Mouse (Mus musculus) erythroid progenitor cell, adult 5-6 weeks (primary cell): ENCODE data around the gene Gm21188. TPM values are rescaled to one million over a fixed set of nuclear protein-coding genes. Genes with fewer than 3 reads are reported as not detected.
"Not testable (repeated sequence)": the region's sequence is repeated elsewhere in the genome, so short reads cannot be mapped to it uniquely, and the experiment has no call there.

Experiments used
- ATAC-seq: replicated peaks from 2 replicates; pipeline ENCODE4 v1.8.0; 2016; ENCODE audit warnings: moderate number of reproducible peaks, mild to moderate bottlenecking, moderate TSS enrichment, inconsistent platforms; ENCODE audit not compliant: poor library complexity, low FRiP score, severe bottlenecking
- total RNA-seq, 2 experiments: library from RNA; stranded (forward) in 1 of 2; stranded (reverse) in 1 of 2; fragments of 150-400 nt in 1 of 2; fragments of 186-747, 209-891 nt in 1 of 2; gene quantifications; 2 replicates each; pipeline versions ENCODE4 v1.2.3 to v1.2.4; 2015 to 2017; ENCODE audit warnings: low replicate concordance in 2 of 2

Gm21188 gene
- total RNA-seq (2015; ENCODE audit: low replicate concordance): 33.5 and 35.0 TPM in 2 replicates
- 10.9 and 11.7 TPM in 2 replicates for total RNA-seq (2017; ENCODE audit: low replicate concordance)

DNA sequence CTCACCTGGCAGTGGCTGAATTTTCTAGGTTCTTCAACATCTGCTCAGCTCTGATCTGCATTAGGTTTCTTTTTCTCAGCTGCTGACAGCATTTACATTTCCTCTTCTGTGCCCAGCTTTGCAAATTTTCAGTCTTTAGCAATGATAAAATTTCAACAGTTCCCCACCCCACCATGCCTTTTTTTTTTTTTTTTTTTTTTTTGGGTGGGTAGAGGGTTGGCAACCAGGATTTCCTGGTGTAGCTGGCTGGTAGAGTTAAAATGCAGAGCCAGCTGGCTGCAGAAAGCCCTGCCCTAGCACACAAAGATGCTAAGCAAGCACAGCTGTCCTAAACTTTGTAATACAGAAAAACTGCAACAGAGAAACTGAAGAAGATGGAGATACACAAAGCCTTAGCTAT lies at the start of gene Gm21188:
Gene Gm21188, minus strand, starts transcription at position 110 of the 400 bp plus-strand sequence.
- not testable (repeated sequence) for ATAC-seq

DNA sequence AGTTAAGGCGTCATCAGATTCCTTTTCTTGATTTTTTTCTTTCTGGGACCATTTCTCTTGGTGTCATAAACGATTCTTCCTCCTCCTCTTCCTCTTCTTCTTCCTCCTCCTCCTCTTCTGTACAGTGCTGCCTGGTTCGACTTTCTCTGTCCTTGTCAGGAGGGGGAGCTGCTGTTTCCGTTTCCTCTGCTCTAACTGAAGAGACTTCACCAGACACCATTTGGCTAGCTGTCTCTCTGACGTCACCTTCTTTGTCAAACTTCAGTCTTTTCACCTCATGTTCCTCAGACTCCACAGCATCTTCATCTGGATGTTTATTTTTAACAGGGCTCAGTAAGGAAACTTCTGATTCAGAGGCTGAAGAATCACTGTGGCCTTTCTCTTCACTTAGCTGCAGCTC lies 47.3 kb upstream of the Gm21188 start:
- not testable (repeated sequence) for ATAC-seq

DNA sequence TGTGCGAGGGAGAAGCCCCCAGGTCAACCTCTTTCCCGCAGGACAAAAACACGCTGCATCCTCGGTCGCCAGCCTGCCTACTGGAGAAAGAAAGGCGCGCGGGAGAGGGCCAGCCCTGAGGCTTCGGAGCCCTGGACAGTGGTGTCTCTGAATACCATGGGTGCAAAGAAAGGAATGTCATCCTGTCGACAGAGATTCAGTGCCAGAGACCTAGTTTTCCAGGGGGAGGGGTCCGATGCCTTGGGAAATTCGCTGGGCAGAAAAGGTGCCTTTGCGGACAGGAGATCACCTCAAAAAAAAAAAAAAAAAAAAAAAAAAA lies 44.9 kb upstream of the Gm21188 start:
- not testable (repeated sequence) for ATAC-seq

DNA sequence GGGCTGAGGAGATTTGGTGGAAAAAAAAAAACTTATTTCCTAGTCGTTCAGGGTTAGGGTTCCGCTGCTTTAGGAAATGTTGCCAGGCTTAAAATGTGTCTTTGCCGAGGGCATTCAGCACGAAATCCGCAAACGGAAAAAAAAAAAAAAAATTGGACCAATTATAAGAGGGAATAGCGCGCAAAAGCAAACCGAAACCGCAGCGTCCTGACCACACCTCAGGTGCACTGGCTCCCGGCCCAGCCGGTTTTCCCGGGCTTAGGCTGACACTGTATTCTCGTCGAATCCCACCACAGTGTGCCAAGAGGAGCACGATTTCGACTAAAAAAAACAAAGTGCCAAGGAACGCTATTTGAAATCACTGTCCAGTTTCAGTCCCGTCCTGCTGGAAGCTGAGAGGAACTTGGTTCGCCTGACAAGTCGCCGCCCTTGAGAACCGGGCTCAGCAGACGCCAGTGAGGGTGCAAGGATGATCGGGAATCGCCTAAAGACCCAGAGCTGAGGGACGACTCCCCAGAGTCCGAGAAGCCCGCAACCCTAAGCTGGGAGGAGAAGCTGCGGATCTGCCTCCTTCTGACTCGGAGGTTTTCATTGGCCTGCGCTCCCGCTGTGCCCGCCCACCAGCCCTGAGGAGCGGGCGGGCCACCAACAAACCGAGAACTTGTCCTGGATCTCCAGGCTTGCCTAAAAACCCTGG lies 44.4 kb upstream of the Gm21188 start:
- not testable (repeated sequence) for ATAC-seq

DNA sequence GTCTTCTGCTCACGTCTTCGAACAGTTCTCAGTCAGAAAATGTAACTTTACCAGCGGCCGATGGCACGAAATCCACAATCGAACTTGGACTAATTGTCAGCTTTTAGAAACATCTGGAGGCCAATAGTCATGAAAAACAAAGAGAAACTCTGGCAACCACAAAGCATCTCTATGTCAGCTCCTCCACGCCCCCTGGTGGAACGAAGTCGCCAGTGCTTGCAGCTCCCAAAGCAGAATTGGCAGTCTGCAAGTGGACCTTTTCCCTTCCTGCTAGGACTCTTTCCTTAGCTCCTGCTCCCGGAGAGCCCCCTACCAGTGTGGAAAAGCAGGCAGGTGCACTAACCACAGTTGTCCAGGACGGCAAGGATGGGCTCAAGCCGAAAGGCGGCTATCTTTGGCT lies 41.0 kb upstream of the Gm21188 start:
- peak; percentile 67; the same call in 1 of the 2 replicates for ATAC-seq

DNA sequence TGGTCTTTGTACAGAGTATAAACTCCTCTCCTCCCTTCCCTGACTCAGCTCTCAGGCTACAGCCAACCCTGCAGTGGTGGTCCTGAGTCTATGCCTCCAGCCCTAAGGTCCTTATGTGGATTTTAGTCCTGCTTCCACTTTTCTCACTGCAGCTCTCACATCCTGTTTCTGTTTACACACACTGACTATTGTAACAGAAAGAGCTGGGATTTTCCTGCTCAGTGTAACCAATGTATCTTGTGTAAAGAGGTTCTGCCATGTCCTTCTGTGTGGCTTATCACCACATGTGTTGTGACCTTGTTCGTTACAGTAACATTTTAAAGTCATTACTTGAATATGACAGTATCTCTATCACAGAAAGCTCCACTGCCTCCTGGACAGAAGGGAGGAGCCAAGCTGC lies 27.6 kb upstream of the Gm21188 start:
- not testable (repeated sequence) for ATAC-seq

DNA sequence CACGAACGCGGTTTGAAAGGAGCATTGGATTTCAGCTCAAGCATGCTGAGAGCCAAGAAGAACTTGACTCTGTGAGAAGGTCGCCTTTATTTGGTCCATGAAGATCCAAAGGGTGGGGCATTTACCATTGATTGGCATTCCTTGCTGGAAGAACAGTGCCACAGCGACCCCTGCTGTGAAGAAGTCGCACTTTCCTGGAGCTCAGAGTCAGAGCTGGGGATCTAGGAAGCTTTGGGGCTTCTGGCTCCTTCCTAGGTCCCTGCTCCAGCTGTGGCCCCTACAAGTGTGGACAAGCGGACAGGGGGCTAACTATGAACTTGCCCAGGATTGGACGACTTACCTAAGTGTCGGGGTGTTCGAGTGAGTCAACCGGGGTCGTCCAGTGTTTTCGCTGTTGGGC lies 18.9 kb upstream of the Gm21188 start:
- not testable (repeated sequence) for ATAC-seq

DNA sequence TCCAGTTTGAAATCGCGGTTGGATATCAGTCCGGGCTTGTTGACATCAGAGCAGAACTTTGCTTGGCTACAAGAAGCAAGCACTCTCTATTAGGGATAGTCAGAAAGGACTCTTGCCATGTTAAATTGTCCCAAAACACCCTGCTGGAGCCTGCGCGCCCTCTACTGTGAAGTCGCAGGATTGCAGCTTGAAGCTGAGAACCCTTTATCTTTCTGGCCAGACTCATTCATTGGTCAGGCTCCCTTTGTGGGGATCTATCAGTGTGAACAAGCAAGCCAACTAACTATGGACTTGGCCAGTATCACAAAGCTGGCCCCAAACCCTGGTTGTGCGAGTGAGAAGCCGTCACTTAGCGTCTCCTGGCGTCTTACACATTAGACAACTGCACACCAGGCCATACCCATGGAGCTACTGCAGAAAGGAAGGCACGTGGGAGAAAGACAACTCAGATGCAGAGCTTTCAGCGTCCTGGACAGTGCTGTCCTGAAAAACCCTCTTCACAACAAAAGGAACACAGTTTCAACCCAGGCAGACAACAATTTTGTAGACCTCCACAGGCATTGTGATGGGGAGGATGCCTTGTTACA lies 18.1 kb upstream of the Gm21188 start:
- ATAC-seq: peak; percentile 74

DNA sequence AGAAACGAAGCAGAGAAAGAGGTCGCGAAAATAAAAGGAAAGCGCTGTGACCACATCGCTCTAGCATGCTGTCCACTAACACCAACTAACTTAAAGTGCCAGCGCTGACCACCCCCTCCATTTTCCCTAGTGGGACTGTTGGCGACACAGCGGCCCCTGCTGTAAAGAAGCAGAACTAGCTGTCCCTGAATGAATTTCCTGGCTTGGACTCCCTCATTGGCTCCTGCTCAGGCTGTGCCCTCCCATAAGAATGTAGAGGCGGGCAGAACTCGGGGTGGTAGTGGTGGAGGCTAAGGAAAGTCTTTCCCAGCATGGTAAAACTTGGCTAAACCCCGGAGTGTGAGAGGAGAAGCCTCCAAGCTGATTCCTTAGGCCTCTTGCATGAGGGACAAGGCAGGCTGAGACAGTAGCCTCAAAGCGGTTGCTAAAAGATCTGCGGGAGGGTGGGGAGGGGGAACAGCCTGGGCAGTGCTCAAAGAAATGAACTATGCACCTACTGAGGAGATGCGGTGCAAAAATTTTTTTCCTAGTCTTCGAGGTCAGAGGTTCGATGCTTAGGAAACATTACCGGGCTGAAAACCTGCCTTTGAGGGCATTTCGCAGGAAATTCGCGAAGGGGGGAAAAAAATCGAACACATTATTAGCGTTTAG lies 11.6 kb upstream of the Gm21188 start:
- ATAC-seq: not testable (repeated sequence)

DNA sequence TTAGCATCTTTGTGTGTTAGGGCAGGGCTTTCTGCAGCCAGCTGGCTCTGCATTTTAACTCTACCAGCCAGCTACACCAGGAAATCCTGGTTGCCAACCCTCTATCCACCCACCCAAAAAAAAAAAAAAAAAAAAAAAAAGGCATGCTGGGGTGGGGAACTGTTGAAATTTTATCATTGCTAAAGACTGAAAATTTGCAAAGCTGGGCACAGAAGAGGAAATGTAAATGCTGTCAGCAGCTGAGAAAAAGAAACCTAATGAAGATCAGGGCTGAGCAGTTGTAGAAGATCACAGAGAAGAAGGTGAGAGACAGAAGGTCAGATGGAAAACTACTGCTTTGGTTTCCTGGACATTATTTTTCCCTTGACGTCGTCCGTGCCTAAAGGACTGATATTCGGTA lies 10.9 kb upstream of the Gm21188 start:
- not testable (repeated sequence) for ATAC-seq

DNA sequence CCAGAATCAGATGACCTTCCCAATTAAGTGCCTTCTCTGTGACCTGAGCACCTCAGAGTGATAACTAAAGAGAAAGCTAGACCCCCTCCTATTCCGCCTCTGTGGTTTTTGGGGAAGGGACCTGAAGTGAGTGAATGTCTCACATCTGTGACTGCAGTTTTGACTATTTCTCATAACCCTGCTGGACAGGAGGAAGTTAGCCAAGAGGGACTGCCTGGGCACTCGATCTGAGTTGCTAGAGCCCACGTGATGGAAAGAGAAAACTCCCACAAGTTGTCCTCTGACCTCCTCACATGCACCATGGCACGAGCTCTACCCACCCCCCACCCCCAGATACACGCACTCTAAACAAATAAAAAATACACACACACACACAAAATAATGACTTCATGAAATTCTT lies 3.4 kb downstream of the Gm21188 start:
- ATAC-seq: not testable (repeated sequence)

DNA sequence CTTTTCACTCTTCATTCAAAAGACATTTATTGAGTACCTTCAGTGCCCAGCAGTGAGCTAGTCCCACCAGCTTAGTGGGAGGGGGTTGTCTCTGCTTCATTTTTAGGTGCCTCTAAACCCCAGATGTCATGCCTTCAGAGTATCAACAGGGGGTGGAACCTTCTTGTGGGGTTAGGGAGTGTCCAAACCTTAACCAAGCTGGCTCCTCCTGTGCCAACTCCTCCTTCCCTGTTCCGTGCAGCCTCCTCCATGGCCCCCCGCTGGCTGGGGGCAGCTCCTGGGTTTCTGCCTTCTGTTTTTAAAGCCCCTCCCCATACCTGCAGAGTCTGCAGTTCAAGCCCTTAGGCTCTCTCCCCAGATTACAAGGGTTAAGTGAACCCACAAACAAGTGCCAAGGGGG lies 3.8 kb downstream of the Gm21188 start:
- ATAC-seq: peak; percentile 45

DNA sequence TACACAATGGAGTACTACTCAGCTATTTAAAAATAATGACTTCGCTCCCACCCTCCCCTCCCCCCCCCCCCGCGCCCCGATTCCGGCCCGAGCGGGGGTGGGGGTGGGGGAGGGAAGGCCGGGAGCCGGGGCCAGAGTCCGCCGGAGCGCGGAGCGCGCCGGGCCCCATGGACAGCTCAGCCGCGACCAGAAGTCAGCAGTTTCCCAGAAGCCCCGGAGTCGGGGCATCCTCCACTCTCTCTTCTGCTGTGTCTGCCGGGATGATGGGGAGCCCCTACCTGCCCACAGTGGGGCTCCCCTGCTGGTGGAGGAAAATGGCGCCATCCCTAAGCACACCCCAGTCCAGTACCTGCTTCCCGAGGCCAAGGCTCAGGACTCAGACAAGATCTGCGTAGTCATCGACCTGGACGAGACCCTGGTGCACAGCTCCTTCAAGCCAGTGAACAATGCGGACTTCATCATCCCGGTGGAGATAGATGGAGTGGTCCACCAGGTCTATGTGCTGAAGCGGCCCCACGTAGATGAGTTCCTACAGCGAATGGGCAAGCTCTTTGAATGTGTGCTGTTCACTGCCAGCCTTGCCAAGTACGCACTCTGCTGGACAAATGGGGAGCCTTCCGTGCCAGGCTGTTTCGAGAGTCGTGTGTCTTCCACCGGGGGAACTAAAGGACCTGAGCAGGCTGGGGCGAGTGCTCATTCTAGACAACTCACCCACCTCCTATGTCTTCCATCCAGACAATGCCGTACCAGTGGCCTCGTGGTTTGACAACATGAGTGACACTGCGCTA lies 5.4 kb downstream of the Gm21188 start:
- ATAC-seq: not testable (repeated sequence)

DNA sequence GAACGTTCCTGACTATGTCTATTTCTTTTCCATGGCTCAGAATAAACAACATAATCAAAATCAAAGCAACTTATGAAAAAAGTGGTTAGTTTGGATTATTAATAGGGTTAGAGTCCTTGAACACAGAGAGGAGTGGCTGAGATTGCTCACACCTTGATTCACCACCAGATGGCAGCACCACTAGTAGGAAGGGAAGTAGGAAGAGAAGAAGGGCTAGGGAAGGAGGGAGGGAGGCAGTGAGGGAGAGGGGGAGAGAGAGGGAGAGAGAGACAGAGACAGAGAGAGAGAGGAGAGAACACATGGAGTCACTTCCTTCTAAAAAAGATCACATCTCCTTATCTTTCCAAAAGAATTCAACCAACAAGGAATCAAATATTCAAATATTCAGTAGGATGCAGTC lies 10.8 kb downstream of the Gm21188 start:
- ATAC-seq: 0 out of 2 replicates have a peak, but pooled peaks have one; percentile 59

DNA sequence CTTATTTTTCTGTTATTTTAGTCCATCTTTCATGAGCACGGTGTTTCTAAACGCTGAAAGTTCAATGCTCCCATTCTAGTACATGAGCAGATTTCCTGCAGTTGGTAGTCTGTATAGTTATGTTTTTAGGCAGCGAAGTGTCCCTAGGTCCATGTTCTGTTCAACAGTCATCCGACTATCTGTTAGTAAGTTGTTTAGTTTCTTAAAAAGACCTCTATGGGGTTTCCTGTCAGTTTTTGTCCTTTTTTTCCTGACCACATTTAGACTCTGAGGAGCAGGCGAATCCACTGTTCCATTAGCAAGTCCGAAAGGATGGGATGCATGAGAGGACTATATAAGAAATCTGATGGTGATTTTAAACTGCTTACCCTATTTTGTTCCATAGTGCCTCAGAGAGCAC lies 14.1 kb downstream of the Gm21188 start:
- not testable (repeated sequence) for ATAC-seq

DNA sequence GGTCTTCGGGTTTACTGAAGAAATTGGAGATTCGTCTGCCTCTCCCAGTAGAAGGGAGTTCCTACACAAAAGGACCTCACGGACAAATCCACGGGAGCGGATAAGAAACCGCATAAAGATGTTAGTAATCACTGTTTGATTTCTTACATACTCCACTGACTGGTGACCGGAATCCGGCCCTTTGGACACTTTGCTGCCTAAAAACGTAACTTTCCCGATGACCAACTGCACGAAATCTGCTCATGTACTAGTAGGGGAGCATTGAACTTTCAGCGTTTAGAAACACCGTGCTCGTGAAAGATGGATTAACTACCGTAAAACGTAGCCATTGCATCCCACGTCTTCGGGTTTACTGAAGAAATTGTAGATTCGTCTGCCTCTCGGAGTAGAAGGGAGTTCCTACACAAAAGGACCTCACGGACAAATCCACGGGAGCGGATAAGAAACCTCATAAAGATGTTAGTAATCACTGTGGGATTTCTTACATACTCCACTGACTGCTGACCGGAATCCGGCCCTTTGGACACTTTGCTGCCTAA lies 15.3 kb downstream of the Gm21188 start:
- ATAC-seq: not testable (repeated sequence)

DNA sequence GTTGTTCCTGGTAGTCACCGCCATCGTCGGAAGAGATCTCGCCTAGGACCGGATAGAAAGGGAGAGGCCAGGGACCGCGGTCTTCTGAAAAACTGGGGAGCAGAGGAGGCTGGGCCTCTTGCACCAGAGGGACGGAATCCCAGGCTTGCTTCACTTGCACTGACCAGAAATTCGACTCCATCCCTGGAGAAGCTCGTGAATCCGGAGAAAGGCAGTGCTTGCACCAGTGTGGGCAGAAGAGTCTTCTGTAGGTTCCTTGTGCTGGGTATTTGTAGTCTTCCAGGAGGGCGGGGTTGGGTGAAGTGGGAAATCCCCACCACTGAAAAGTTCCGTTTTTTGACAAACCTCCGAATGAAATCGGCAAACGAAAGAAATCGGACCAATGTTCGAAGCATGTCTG lies 16.8 kb downstream of the Gm21188 start:
- not testable (repeated sequence) for ATAC-seq

DNA sequence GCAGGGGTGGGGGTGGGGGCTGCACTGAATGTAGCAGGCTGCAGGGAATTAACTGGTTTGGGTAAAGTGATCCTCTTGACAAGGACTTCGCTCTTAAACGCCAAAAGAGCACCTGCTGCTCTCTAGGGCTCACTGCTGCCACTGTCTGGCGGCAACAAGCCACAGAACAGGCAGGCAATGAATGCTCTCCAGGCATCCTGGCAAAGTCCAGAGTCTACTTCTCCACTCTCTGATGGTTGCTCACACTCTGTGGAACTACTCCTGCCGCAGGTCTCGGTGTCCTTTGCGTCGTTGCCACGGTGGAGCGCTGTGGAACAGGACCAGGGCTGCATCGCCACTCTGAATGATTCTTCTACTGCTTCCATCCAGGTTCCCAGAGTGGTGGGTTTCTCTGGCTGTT lies 17.4 kb downstream of the Gm21188 start:
- not testable (repeated sequence) for ATAC-seq

DNA sequence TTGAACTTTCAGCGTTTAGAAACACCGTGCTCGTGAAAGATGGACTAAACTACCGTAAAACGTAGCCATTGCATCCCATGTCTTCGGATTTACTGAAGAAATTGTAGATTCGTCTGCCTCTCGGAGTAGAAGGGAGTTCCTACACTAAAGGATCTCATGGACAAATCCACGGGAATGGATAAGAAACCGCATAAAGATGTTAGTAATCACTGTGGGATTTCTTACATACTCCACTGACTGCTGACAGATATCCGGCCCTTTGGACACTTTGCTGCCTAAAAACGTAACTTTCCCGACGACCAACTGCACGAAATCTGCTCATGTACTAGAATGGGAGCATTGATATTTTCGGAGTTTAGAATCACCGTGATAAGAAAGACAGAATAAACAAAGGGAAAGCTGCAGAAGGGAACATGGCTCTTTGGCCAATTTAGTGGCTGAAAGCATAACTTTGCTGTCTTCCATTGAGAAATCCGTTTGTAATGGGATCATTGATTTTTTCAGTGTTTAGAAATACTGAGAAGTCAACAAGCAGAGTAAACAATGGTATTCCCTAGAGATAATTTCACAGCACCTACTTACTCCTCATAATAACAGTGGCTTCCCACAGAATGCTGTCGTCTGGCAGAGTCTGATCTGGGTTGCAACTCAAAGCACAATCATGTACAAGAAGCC lies 18.3 kb downstream of the Gm21188 start:
- not testable (repeated sequence) for ATAC-seq
